Mouse (Mus musculus) hindlimb bud, embryonic 11.5 days (tissue): ENCODE data around the gene Enah.

ENCODE experiments used
- DNase-seq: peaks from one replicate; pipeline ENCODE4 v3.0.0-alpha.2; 2012; ENCODE audit warnings: low read depth, low spot score; ENCODE audit errors: extremely low spot score

Enah gene

DNA sequence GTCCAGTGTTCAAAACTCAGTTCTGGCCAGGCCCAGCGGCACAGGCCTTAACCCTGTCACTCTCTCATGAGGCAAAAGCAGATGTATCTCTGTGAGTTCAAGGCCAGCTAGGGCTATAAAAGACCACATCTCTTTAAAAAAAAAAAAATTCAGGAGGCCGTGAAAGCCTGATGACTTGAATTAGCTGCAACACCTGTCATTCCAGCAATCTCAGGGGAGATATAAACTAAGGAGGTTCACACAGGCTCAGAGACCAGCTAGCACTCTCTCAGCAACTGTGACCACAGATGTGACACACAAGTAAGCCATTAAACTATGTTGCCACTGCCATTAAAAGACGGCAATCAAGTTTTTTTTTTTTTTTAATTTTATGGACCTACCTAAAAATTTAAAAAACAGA is 56.0 kb downstream of the Enah start:
- no peak for DNase-seq

DNA sequence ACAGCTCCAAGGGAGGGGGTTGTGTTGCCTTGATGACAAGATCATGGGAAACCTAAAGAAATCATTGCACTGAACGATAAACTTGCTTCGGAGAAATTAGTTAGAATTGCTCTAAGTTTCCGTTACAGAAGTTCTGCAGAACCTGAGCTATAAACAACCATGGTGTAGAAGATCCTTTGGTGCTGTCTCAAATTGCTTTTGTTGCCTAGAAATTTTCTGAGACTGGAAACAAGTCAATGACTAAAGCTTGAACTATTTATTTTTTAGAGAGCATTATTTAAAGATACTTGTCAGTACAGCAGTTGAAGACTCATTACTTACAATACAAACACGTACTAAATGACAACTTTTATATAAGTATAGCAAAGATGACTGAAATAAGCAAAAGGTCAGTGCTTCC is 56.4 kb downstream of the Enah start:
- DNase-seq, result no peak

DNA sequence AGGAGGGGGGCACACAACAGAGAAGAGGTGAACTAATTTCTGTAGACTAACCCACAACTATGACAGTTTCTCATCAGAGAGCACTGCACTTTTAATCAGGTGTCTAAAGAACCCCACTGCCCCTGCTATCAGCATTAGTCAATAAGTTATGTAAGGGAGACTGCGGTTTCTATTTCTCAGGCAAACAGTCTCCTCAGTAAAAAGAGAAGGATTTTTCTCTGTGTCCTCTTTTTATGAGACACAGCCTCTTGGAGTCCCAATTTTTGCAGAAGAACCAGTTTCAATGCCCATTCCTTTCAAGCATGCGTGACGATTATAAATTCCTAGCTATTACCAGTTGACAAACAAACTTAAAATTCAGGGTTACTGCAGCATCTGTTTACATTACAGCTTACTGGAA is 59.4 kb downstream of the Enah start:
- DNase-seq, result no peak

DNA sequence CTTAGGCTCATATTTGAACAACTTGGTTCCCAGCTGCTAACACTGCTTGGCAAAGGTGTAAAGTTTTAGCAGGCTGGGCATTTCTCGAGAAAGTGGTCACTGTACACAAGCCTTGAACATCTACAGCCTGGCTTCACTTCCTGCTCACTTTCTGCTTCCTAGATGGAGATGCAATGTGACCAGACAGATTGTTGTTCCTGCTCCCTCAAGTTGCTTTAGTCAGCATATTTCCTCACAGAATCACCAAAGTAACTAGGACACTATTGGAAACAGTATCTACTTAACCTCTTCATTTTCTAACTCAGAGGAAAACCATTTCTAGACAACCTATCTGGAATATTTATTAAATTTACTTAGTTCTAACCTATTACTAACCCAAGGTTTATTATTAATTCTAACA is 61.4 kb downstream of the Enah start:
- DNase-seq, result no peak

DNA sequence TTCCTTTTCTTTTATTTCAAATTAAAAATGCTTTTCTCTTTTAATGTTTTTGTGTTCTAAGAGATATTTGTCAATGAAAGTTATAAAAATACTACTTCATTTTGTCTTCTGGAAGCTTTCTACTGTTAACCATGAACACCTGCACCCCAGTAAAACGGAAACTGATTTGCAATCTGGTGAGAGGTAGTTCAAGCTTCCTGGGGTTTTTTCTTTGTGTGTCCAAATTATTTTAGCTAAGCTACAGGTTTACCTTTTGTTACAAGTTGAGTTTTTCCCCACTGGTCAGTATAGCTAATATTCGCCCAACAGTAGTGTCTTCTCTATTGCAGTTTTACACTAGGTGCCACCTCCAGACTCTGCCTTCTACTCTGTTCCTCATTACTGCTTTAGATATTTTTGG is 62.1 kb downstream of the Enah start:
- DNase-seq, result no peak

DNA sequence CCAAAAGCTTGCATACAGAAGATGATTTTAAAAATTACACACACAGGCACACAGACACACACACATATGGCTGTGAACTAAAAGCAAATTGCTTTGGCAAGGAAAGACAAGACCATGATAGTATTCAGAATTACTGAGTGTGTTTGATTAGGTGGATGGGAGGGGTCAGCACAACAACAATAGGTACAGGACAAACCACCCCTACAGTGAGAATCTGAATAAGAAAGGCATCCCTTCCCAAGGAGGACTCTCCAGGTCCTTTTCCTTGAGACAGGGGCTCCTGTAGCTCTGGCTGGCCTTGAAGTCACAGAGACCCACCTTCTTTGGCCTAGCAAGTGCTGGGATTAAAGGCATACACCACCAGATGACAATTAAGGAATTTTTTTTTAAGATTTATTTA is 66.2 kb downstream of the Enah start:
- DNase-seq, result no peak

DNA sequence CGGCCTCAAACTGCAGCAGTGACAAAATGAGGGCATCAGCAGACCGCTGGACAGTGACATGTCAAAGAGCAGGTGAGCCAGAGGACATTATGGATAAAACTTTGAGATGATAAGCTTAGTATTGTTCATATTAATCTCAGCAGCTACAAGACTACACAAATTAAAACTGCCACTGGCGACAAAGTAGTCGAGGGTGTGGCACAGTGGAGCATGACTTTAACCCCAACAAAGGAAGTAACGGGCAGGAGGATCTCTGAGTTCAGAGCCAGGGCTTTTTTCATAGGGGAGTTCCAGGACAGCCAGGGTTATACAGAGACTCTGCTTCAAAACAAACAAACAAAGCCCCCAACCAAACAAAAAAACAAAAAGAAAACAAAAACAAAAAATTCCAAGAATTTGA is 68.5 kb downstream of the Enah start:
- no peak for DNase-seq

DNA sequence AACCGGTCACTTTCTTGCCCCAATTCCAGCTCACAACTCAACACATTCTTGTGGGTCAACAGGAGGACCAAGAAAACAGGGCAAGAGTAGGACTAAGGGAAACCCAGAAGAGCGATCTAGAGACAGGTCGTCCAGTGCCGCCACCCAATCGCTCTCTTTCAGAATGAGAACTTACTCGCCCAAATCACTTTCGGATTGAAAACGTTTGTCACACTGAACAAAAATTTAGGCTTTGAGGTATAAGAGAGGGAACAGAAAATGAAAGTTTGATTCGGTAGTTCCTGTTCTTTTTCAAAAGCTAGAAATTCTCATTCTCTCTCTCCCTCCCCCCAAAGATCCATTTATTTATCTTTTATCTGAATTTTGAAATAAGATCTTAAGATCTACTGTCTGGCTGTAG is 69.1 kb downstream of the Enah start:
- no peak for DNase-seq

DNA sequence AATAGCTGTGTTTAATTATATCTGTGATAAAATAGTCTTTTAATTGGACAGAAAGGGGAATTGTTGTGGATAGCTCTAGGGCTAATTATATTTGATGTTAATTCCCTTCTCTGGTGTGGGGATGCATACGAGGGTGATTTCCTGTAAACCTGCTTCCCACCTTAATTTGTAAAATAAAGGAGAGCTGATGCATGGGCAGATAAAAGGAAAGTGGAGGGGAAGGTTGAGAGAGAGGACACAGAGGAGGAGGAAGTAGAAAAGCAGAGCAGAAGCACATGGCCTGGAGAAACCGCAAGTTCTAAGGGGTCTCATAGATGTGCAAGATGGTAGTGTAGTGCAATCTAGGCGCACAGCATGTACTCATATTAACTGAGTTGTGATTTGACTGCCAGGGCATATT is 71.6 kb downstream of the Enah start:
- no peak for DNase-seq

DNA sequence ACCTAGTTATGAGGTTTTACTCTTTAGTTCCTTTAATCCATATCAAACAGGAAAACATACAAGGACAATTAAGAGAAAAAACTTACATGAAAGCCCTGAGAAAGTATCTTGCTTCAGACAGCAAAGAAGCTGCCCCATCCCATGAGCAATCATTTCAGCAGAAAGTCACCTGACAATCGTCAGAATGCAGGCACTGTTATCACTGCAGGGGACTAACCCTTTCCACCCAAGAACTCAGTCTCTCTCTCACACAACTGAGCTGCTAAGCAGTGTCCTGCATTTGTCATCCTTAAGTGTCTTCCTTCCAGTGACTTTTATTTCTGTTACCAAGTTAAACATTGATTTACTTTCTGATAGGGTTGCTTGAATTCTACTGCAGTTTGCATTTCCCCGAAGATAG is 82.7 kb downstream of the Enah start:
- no peak for DNase-seq

DNA sequence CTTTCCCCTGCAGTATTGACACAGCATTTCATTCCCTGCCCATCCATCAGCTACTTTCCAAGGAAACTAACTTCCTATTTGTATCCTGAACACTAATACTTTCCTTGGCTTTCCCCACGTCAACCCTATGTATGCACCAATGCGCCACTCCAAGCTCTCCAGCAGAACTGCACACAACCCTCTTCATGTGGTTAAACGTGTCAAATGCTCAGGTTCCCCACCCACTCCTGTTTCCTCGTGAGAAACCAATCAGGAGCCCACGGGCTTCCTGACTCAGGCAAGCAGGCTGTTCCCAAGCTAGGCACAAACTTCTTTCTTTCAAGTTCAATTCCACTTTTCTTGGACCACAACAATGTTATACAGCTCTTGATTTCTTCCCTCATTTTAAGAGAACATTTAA is 91.4 kb downstream of the Enah start:
- no peak for DNase-seq

DNA sequence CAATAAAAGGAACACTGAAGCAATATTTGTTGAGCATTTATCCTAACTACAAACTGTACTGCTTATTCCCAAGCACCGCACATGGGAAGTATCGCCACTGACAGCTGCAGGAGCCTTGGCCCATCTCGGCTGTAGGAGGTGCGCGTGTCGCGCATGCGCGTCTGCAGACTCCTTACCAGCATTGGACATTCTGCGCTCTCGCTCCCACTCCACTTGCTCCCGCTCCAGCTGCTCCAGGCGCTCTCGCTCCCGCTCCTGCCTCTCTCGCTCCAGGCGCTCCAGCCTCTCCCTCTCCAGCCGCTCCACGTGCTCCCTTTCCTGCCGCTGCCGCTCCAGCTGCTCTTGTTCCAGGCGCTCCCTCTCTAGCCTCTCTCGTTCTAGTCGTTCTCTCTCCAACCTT is 96.4 kb downstream of the Enah start:
- DNase-seq, result no peak

DNA sequence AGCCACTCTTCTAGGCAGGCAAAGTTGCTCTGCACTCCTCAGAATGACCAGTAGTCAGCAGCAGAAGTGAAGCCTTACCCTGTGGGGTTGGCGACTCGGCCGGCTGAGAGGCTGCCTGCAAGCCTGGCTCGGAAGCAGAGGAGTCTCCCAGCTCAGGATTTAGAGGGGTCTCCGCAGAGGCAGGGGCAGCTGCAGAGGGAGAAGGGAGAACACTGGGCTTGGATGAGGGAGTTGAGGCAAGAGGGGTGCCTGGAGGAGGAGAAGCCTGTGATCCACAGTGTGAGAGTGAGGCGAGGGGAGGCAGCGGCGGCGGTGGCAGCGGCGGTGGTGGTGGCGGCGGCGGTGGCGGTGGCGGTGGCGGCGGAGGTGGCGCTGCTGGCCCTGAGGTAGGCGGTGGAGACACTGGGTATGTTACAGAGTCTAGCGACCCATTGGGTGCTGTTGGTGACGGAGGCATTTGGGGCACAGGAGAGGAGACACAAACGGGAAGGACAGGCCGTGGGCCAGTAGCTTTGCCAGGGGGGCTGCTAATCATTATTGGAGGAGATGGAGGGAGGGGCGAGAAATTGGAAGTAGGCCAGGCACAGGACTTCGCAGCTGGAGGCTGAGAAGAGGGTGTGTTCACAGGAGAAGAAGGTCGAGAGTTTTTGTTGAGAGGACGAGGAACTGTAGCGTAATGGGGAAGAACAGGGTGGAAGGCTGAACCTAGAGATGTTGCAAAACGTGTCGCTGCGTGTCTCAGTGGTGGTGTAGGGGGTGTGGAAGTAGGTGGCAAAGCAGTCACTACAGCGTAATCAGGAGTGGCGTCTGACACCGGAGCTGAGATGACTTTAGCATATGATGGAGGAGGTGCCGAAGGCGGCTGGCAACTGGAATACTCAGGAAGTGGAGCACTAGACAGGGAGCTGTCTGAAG is 98.0 kb downstream of the Enah start:
- no peak for DNase-seq

DNA sequence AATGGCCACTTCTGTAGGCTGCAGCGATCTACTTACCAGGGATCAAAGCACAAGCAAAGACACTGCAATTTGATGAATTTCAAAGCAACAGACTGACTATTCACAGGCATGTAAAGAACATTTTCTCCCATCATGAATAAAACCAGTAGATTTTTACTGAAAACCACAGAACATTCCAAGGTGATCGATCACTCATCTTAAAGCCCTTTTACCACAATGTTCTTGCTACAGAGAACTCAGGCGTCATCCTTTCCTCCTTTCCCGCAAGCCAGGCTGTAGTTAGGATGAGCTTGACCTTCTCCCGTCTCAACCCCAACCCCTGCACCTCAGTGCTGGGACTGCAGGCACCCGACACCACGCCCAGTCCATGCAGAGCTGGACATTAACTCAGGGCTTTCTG is 107.9 kb downstream of the Enah start:
- no peak for DNase-seq

DNA sequence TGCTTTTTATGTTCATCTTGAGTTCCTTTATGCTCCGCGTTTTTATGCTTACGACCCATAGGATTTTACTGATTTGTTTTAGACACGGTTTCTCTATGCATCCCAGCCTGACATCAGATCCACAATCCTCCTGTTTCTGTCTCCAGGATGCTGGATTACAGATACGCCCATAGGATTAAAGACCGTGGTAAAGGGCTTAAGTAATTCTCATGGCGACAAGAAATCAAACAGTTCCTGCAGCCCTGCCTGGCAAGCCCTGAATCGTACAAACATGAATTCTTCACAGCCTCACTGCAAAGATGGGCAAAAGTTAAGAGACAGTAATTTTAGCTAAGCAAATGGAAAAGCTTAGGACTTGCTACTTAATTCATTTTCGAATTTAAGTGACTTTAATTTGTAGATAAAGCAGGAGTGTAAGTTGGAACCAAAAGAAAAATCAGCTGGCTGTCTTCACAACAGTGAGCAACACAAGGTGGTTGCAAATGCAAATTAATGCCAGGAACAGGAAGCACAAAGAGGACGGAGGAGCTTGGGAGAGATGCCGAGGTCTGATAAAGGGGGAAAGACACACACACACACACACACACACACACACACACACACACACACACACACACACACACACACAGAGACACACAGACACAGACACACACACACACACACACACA is 118.0 kb downstream of the Enah start:
- DNase-seq, result no peak

DNA sequence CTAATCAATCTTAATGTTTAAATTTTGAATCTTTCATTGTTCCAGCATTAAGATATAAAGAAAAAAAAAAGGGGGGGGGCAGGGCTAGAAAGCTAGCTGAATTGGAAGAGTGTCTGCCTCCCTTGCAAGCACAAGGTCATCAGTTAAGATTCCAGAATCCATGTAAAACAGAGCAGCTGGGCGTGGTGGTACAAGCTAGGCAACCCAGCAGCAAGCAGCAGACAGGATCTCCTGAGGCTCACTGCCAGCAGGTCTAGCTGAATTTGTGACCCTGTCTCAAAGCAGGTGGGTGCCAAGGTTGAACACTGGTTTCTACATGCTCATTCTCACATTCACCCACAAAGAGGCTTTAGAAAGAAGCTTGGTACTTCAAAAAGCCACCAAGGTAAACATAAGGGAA is 118.9 kb downstream of the Enah start:
- DNase-seq, result no peak

DNA sequence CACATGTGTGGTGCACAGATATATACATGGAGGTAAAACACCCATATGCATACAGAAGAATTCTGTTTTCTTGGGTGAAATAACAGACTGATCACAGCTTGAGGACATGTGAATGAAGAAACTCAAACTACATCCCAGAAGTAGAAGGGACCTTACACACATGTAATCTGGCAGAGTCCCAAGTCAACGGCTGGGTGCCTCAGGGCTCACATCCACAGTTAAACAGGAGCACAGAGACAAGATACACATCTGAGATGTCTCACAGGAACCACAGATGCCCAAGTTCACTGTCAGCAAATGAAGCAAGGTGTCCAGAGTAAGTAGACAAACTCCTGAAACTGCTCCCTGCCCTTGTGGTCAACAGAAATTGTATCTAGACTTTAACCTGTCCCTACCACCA is 120.8 kb downstream of the Enah start:
- no peak for DNase-seq

DNA sequence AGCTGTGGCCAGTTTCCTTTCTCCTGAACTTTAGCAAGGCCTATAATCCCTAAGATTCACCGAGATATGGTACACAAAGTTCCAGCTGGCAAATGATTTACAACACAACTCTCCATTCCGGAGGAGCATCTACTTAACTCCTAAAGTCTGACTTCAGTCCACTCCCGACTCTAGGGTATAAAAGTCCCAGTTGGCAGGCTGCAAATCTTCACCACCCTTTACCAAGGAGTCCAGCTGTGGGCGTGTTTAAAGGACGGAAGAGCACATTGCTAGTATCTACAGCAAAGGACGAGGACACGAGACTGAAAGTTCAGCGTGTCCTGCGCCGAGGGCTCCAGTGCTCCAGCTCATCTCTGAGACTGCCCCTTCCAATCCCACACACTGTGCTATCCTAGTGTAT is 122.8 kb downstream of the Enah start:
- DNase-seq, result no peak

DNA sequence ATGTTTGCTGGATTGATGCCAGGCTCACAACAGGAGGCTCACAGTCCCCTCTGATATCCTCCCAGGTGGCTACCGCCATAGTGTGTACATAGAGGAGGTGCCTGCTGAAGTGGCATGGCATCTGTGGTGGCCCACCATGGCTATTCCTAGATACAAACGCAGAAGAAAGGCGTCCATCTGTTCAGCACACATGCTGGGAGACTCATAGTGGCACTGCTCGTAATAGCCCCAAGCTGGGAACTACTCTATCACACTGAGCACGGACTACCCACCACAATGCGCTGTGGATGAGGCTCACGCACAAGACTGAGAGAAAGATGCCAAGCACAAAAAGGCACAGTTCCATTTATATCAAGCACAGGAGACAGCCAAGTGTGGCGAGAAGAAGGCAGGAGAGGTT is 126.1 kb downstream of the Enah start:
- no peak for DNase-seq

DNA sequence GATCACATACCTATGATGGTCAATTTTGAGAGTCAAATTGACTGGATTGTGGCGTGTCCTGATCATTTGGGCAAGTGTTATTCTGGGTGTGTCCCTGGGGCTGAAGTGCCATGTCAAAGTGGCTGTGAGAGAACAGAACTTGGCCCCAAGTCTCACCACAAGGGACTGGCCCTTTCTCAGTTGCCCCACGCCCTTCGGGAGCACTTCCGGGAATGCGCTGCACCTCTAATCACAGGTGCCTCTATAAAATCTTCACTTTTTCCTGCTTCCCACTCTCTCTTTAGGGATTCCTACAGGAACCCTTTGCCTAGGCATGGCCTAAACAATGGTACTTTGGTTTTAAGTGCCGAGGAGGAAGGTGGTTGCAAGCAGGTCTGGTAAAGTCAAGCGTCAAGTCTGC is 130.1 kb downstream of the Enah start:
- DNase-seq, result no peak

DNA sequence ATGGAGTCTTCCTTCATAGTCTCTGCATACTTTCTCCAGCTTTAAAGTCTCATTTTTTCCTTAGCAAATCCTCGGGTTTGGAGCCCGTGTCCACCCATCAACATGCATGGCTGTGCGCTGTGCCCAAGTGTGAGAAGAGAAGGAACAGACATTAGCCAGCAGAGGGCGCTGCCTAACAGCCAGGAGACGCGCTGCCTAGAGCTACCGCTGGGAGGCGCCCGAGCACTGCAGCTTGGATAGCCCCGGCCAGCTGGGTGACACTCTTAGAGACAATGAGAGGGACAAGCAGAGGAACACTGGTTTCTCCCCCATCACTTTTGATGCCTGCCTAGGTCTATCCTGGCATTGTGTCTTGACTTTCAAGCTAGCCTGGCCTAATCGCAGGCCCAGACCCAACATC is 131.0 kb downstream of the Enah start:
- DNase-seq, result peak; percentile 47

DNA sequence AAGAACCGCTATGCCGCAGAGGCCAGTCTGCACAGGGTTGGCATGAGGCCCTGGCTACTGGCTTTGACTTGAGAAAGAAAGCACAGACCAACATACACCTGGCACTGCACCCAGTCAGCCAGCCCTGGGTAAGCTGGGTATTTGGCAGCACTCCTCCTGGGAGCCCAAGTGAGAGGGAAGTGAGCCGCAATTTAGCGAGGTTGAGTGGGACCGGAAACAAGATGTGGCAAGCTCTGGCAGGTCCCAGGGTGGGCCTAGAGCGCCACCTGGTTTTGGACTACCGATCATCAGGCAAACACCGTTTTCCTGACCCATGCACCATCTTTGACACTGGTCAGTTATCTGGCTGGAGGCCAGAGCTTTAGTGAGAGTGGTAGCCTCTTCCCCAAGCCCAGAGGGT is 138.3 kb downstream of the Enah start:
- DNase-seq, result no peak
